Mouse (Mus musculus) myocyte (in vitro differentiated cells): ENCODE measurements around the gene Atp11a. TPM values are rescaled to one million over a fixed set of nuclear protein-coding genes. Genes with fewer than 3 reads are reported as not detected.
A peak's percentile ranks its signal among the peaks of the same experiment; 100 is the strongest.

ENCODE experiments used
- H3K27me3 ChIP-seq: one replicate; pipeline ENCODE4 v1.6.1; 2011; ENCODE audit not compliant: control insufficient read depth, insufficient read depth, insufficient read length
- H3K36me3 ChIP-seq: one replicate; pipeline ENCODE4 v1.6.1; 2011; ENCODE audit not compliant: control insufficient read depth, insufficient read depth
- H3K4me2 ChIP-seq: one replicate; pipeline ENCODE4 v1.6.1; 2011; ENCODE audit warnings: low read depth, control low read depth
- H3K4me3 ChIP-seq: one replicate; pipeline ENCODE4 v1.5.1; 2011; ENCODE audit warnings: mild to moderate bottlenecking, control low read depth, moderate library complexity
- H3K79me2 ChIP-seq: one replicate; pipeline ENCODE4 v1.6.1; 2011; ENCODE audit not compliant: control insufficient read depth, insufficient read depth
- H3ac ChIP-seq: one replicate; pipeline ENCODE4 v1.6.1; 2011; ENCODE audit not compliant: control insufficient read depth, insufficient read length
- CEBPB ChIP-seq: IDR thresholded peaks from 2 replicates; pipeline ENCODE4 v1.6.1; 2011; ENCODE audit warnings: mild to moderate bottlenecking, moderate library complexity; ENCODE audit not compliant: poor library complexity, insufficient read depth, severe bottlenecking
- E2F4 ChIP-seq: IDR thresholded peaks from one replicate; pipeline ENCODE4 v1.6.1; 2011; ENCODE audit warnings: mild to moderate bottlenecking, control low read depth, moderate library complexity; ENCODE audit not compliant: insufficient read depth
- MAX ChIP-seq: IDR thresholded peaks from one replicate; pipeline ENCODE4 v1.6.1; 2011; ENCODE audit warnings: low read depth, mild to moderate bottlenecking, control low read depth
- MYOD1 ChIP-seq, 3 experiments: IDR thresholded peaks; one replicate each; pipeline ENCODE4 v1.6.1; 2011; ENCODE audit warnings: control low read depth in 2 of 3, low read depth in 2 of 3, mild to moderate bottlenecking in 2 of 3, moderate library complexity in 1 of 3; ENCODE audit not compliant: insufficient read length in 2 of 3, control insufficient read depth in 1 of 3
- MYOG ChIP-seq, 3 experiments: IDR thresholded peaks; one replicate each; pipeline ENCODE4 v1.6.1; 2011; ENCODE audit warnings: control low read depth in 2 of 3, low read depth in 2 of 3, mild to moderate bottlenecking in 2 of 3; ENCODE audit not compliant: insufficient read length in 2 of 3, control insufficient read depth in 1 of 3, insufficient read depth in 1 of 3
- POLR2A ChIP-seq: IDR thresholded peaks from one replicate; pipeline ENCODE4 v1.6.1; 2011; ENCODE audit warnings: low read depth, mild to moderate bottlenecking, control low read depth, moderate library complexity; ENCODE audit not compliant: insufficient read length
- POLR2AphosphoS2 ChIP-seq: IDR thresholded peaks from one replicate; pipeline ENCODE4 v1.6.1; 2011; ENCODE audit warnings: low read depth, control low read depth; ENCODE audit not compliant: insufficient read length
- REST ChIP-seq: IDR thresholded peaks from one replicate; pipeline ENCODE4 v1.6.1; 2011; ENCODE audit warnings: mild to moderate bottlenecking, control low read depth, moderate library complexity; ENCODE audit not compliant: insufficient read depth, insufficient read length
- SRF ChIP-seq: IDR thresholded peaks from one replicate; pipeline ENCODE4 v1.6.1; 2011; ENCODE audit warnings: low read depth; ENCODE audit not compliant: control insufficient read depth, insufficient read length
- TCF12 ChIP-seq: IDR thresholded peaks from one replicate; pipeline ENCODE4 v1.6.1; 2011; ENCODE audit warnings: mild to moderate bottlenecking, control low read depth; ENCODE audit not compliant: poor library complexity, insufficient read depth, severe bottlenecking
- TCF3 ChIP-seq: IDR thresholded peaks from one replicate; pipeline ENCODE4 v1.6.1; 2011; ENCODE audit warnings: low read depth, control low read depth; ENCODE audit not compliant: insufficient read length
- USF1 ChIP-seq: IDR thresholded peaks from one replicate; pipeline ENCODE4 v1.6.1; 2011; ENCODE audit warnings: low read depth, mild to moderate bottlenecking, control low read depth, moderate library complexity
- polyA plus RNA-seq: library from polyadenylated mRNA; unstranded; fragments of >200 nt; fragmentation: generic; extraction: Trizol; gene quantifications from one replicate; pipeline ENCODE4 v1.2.1, GENCODE M21; 2012; ENCODE audit warnings: missing spikeins

The Atp11a gene
- polyA plus RNA-seq, 1 experiment = 13.8 TPM

DNA sequence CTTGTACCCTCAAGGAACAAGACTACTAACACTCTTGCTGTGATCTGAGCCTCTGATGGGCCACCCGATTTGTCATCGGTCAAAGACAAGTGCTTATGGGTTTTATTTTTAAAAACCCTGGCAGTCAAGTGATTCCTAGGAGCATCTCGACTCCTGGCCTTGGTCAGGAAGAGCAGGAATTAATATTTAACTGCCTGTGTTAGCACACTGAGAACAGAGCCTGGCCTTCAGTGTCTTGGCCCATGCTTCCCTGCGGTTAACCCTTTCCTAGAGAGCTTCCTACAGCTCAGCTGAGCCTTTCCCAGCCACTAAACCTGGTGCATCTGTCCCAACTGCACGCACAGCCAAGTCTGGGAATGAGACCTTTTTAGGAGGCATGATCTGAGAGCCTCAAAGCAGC, 48.1 kb downstream of the Atp11a start:
- H3K4me2 ChIP-seq = no peak overlapping the region
- H3ac ChIP-seq = no peak overlapping the region
- H3K79me2 ChIP-seq = no peaks in the 10 kb centered on the region
- H3K4me3 ChIP-seq = no peak overlapping the region
- H3K27me3 ChIP-seq = no peaks in the 10 kb centered on the region
- H3K36me3 ChIP-seq = no peaks in the 10 kb centered on the region
- TF ChIP-seq MYOG (IDR thresholded peaks at IDR 0.05; ENCODE audit: control insufficient read depth in 1 of 3, insufficient read depth in 1 of 3, insufficient read length in 2 of 3, low read depth in 2 of 3) = no peak
- TF ChIP-seq TCF3 = no peak
- no peak for TF ChIP-seq TCF12

DNA sequence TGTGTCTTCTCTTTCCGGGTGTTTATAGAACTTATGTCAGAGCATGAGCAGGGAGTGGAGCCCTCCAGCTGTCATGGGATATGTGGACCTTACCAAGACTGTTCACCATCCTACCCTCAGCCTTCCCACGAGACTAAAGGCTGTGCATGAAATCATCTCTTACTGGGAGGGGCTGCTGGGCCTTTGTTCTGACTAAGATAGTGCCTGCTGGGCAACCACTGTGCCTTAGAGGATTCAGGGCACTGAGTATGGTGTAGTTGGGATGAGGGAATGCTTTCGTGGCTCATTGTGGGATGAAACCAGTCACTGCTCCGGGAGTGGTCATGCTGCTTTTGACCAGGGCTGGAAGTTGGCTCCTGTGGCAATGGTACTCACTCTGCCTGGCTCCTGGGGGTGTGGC, 48.8 kb downstream of the Atp11a start:
- no peak overlapping the region for H3ac ChIP-seq
- H3K4me3 ChIP-seq = no peak overlapping the region
- no peaks in the 10 kb centered on the region for H3K36me3 ChIP-seq
- no peaks in the 10 kb centered on the region for H3K79me2 ChIP-seq
- H3K27me3 ChIP-seq = no peaks in the 10 kb centered on the region
- no peak overlapping the region for H3K4me2 ChIP-seq
- TF ChIP-seq POLR2AphosphoS2 = no peak
- TF ChIP-seq USF1 = no peak
- peak in 1 of 3 experiments; percentile 52 for TF ChIP-seq MYOD1 (IDR thresholded peaks at IDR 0.05; ENCODE audit: control insufficient read depth in 1 of 3, insufficient read length in 2 of 3, low read depth in 2 of 3)
- no peak for TF ChIP-seq CEBPB
- peak in 2 of 3 experiments; percentile 34 to 40 for TF ChIP-seq MYOG (IDR thresholded peaks at IDR 0.05; ENCODE audit: control insufficient read depth in 1 of 3, insufficient read depth in 1 of 3, insufficient read length in 2 of 3, low read depth in 2 of 3)
- no peak for TF ChIP-seq E2F4
- TF ChIP-seq REST = no peak

DNA sequence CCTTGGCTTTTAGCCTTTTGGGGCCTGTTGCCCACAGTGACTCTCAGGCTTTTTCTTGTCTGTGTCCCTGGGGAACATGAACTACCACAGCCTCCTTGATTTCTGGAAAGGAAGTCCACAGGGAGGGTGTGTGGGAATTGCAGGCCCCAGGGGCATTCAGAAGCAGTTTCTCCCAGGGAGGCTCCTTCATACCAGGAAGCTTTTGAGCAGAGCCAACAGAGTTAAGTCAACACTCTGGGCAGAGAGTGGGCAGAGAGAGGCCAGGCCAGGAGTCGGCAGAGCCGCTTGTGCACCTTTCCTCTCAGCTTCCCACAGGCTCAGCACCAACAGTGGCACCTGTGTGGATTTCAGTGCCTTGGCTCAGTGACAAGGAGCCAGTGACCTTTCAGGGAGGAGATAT, 51.2 kb downstream of the Atp11a start:
- Histone ChIP-seq H3K79me2 (no peaks in the 10 kb centered on the region), H3K4me3 (no peak overlapping the region), H3K36me3 (peaks cover 3% of the 10 kb centered on the region), H3K4me2 (peak overlapping the region; percentile 32), H3ac (no peak overlapping the region), H3K27me3 (no peaks in the 10 kb centered on the region)
- no peak for TF ChIP-seq E2F4
- TF ChIP-seq USF1 = no peak
- TF ChIP-seq TCF12 = no peak
- TF ChIP-seq POLR2AphosphoS2 = no peak
- no peak for TF ChIP-seq TCF3
- TF ChIP-seq MYOD1 (IDR thresholded peaks at IDR 0.05; ENCODE audit: control insufficient read depth in 1 of 3, insufficient read length in 2 of 3, low read depth in 2 of 3) = no peak
- no peak for TF ChIP-seq REST
- no peak for TF ChIP-seq POLR2A
- TF ChIP-seq CEBPB = no peak

DNA sequence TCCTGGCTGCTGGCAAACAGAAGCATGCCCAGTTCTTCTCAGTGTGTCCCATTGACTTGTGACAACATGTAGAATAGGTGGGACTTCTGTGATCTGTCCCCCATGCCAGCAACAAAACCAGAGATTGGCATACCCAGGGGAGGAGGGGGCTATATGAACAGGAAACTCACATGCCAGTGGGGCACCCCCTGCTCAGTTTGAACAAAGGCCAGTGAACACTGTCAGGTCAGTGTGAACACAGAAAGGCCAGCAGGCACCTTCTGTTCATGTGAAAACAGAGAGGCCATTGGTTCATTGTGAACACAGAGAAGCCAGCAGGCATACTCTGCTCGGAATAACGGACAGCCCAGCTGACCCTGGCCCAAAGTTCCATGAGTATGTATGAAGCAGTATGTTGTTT, 52.7 kb downstream of the Atp11a start:
- Histone ChIP-seq H3K27me3 (no peaks in the 10 kb centered on the region), H3ac (no peak overlapping the region), H3K4me2 (no peak overlapping the region), H3K4me3 (no peak overlapping the region), H3K79me2 (no peaks in the 10 kb centered on the region), H3K36me3 (peaks cover 3% of the 10 kb centered on the region)
- TF ChIP-seq MYOD1 (IDR thresholded peaks at IDR 0.05; ENCODE audit: control insufficient read depth in 1 of 3, insufficient read length in 2 of 3, low read depth in 2 of 3) (no peak), USF1 (no peak), POLR2A (no peak), TCF3 (no peak), MAX (no peak), MYOG (IDR thresholded peaks at IDR 0.05; ENCODE audit: control insufficient read depth in 1 of 3, insufficient read depth in 1 of 3, insufficient read length in 2 of 3, low read depth in 2 of 3) (no peak)

- H3K4me3 ChIP-seq = no peak overlapping the region
- TF ChIP-seq MYOG (IDR thresholded peaks at IDR 0.05; ENCODE audit: control insufficient read depth in 1 of 3, insufficient read depth in 1 of 3, insufficient read length in 2 of 3, low read depth in 2 of 3) = no peak
- no peak for TF ChIP-seq TCF12
- no peak for TF ChIP-seq CEBPB
- no peak for TF ChIP-seq E2F4
- no peak for TF ChIP-seq REST
- TF ChIP-seq MAX = no peak
- no peak for TF ChIP-seq MYOD1 (IDR thresholded peaks at IDR 0.05; ENCODE audit: control insufficient read depth in 1 of 3, insufficient read length in 2 of 3, low read depth in 2 of 3)
- TF ChIP-seq POLR2A = no peak
- no peak for TF ChIP-seq TCF3
- no peak for TF ChIP-seq SRF
- TF ChIP-seq POLR2AphosphoS2 = no peak
- TF ChIP-seq USF1 = no peak
- H3K27me3 ChIP-seq = no peaks in the 10 kb centered on the region
- H3K79me2 ChIP-seq = no peaks in the 10 kb centered on the region
- H3K36me3 ChIP-seq = peaks cover 3% of the 10 kb centered on the region
- no peak overlapping the region for H3ac ChIP-seq
- no peak overlapping the region for H3K4me2 ChIP-seq
Measured at GRCm38 (mm10) chr8:12811231-12811630, 54.4 kb downstream of the Atp11a start.
